Mouse (Mus musculus): ENCODE data around the gene Tescl. TPM values are rescaled to one million over a fixed set of nuclear protein-coding genes. Genes with fewer than 3 reads are reported as not detected.

The Tescl gene
- total RNA-seq (2021) = under 1 TPM in 1 of 2 experiments, not detected in 1; 0.46 TPM

DNA sequence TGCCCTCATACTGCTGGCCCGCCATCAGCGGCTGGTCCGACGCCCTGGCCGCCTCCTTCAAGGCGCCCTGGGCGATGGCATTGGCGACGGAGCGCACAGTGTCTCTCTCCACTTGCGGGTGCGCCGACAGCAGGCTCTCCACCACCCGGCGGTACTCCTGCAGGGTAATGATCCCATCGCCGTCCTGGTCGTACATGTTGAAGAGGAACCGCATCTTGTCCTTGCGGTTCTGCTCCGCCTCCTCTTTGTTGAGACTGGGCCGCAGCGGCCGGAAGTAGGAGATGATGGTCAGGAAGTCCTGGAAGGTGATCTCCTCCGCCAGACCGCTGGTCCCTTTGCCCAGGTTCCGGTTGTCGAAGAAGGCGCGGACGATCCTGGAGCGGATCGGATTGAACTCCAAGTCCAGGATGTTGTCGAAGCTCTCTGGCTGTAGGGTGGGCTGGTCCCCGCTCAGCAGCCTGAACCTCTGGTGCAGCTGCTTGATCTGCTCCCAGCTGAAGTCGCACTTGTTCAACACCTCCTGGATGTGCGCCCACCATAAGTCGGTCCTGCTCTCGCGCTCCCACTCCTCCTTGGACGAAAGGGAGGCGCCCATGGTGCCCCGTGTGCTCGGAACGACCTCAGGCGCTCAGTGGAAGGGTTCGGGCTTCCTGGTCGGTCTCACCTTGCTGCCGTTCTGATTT, at the start of gene Tescl:
TSS of gene Tescl (minus strand) at position 633 of the 683 bp plus-strand sequence.
- peak; percentile 19 for DNase-seq

DNA sequence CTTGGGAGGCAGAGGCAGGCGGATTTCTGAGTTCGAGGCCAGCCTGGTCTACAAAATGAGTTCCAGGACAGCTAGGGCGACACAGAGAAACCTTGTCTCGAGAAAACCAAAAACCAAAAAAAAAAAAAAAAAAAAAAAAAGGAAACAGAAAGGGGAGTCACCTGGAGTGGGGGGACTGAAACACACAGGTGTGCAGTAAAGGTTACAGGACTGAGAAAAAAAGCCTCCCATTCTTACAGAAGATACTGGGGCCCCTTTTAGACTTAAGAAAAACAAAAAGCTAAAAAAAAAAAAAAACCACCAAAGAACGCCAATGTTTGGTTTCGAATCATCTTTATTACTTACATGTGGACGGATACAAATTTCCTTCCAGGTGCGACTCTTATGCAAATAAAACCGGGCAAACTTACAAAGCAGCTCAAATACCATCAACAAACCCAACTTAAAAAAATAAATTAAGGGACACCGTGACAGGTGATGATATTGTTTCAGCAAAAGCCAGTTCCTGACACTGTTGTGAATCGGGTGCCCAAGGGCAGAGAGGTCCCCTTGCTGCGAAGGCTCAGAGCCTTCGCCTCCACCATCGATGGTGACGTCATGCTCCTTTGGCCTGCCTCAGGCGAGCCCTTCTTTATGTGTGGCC, 49.1 kb upstream of the Tescl start:
- intact Hi-C loops (cut with DNase I) = loop anchor here (5.0 kb wide), 1 partner anchor 46 kb away; no protein-coding TSS in a partner anchor

More for the DNA sequence above, at the start of gene Tescl:
- intact Hi-C loops (cut with DNase I) = no loop called here

DNA sequence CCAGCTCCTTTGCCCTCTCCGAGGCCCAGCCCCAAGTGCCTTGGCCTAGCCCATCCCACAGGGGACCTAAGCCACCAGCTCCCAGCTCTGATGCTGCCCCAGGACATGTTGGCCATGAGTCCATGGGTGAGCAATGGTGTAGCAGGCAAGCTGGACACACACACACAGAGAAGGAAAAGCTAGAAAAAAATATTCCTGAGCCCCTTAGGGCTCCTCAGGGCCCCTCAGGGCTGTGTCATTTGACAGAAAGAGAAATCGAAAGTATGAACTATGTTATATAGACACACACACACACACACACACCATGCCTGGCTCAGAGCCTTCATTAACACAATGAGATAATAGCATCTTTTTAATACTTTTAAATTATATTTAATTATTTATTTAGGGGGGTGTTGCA, 46.6 kb upstream of the Tescl start:
- no peak for DNase-seq
- intact Hi-C loops (cut with DNase I) = loop anchor here (5.0 kb wide), 1 partner anchor 43 kb away; no protein-coding TSS in a partner anchor

More for the DNA sequence above, 49.1 kb upstream of the Tescl start:
- DNase-seq = no peak

DNA sequence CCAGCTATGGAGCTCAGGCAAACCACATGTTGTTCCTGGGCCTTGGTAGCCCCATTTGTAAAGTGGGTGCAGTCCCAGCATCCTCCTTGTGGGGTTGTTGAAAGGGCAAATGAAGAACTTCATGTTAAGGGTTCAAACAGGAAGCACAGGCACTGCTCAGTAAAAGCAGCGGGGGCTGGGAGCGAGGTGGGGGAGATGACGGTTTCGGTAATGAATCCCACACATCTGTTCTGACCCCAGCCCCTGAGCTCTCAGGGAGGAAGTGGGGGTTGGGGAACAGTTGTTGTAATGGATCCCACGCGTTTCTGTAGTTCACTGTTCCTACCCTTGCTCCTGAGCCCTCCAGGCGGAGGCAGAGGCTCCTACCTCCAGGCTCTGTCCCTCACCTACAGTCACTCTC, 46.2 kb upstream of the Tescl start:
- intact Hi-C loops (cut with DNase I) = loop anchor here (5.0 kb wide), 1 partner anchor 43 kb away; no protein-coding TSS in a partner anchor
- no peak for DNase-seq

DNA sequence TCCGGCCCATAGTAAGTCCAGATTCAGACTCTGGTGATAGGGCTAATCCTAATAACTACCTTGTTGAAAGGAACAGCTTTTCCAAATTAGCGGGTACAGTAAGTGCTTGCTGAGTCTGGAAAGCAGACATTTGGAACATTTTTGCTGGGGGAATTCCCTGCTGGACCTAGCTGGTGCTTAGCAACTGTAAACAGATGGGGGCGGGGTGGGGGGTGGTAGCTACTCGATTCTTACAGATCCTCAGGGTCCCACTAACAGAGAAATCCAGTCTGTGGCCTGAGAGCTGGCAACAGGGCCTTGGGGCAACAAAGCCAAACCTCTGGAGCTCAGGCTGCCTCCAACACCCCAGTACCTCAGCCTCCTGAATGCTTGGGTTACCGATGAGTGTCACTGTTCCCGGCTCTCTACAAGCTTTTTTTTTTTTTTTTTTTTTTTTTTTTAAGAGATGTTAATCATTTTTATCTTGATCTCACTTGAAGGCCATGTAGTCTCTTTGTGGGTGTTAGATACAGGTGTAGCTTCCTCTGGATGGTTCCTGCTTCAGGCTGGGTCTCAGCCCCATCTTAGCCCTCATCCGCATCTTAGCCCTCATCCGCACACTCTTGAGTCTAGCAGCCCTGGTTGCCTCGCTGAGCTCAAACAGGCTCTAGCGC, 44.4 kb upstream of the Tescl start:
- no peak for DNase-seq
- intact Hi-C loops (cut with DNase I) = no loop called here

DNA sequence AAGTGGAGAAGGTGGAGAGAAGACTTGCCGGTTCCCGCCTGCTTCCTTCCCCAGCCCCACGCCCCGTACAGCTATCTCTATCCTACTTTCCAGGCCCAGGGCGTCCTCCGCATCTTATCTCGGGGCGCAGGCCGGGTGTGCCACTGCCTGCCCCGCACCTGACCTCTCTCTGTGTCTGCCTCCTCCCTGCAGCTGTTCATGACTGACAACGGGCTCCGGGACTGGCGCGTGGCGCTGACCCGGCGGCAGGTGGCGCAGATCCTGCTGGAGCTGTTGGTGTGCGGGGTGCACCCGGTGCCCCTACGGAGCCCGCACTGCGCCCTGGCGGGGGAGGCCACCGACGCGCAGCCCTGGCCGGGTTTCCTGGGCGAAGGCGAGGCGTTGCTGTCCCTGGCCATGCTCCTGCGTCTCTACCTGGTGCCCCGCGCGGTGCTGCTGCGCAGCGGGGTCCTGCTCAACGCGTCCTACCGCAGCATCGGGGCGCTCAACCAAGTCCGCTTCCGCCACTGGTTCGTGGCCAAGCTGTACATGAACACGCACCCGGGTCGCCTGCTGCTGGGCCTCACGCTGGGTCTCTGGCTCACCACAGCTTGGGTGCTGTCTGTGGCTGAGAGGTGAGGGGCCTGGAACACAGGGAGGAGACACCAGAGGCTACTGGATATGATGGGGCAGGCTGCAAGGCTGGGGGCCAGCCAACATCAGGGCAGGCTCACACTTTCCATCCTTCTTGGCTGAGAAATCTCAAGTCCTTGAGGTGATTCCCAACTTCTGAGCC, 43.5 kb upstream of the Tescl start:
- DNase-seq = no peak
- intact Hi-C loops (cut with DNase I) = no loop called here

DNA sequence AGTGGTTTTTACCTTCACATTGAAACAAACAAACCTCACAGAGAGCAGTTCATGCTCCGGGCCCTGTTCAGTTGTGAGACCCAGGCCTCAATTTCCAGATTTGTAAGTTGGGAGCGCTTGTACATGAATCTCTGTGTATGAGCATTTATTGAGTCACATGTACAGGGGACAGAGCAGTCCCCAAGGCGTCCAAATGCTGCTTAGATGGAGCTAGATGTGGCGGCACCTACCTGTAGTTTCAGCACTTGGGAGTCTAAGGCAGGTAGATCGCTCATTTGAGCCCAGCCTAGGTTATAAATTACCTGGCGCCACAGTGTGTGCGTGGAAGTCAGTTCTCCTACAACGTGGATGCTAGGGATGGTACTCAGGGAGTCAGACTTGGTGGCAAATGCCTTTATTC, 42.7 kb upstream of the Tescl start:
- intact Hi-C loops (cut with DNase I) = no loop called here

DNA sequence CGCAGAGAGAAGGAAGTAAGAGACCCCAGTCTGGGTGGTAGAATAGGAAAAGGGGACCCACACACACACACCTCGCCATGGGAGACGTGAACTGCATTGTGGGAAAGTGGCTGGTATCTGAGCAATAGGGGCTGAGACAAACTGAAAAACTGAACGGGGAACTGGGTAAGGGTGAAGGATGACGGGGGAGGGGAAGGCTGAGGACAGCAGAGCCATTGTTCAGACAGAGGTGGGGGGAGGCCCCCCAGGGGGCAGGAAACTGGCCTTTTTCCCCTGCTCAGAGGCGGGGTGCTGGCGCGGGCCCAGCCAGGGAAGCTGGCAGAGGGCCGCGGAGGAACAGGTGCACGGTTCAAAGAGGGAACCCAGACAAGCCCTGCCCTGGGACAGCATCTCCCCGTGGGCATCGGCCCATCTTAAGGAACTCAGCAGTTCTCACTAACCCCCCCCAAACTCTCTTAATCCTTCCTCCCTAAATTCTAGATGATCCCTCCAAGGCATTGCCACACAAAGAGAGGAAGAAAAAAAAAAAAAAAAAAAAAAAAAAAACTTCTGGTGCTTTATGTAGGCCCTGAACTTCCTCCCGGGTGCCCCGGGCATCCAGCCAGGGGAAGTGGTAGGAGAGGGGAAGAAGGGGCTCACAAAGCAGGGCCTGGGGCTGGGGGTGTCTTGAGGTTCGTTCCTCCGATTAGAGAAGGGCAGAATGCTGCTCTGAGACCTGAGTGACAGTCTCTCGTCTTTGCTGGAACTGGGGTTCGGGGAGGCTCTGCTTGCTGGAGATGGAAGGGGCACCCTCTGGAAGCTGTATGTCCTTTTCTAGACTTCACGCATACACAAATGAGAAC, 40.0 kb upstream of the Tescl start:
- intact Hi-C loops (cut with DNase I) = no loop called here
- peak; percentile 66 for DNase-seq

More for the DNA sequence above, 42.7 kb upstream of the Tescl start:
- DNase-seq = no peak

DNA sequence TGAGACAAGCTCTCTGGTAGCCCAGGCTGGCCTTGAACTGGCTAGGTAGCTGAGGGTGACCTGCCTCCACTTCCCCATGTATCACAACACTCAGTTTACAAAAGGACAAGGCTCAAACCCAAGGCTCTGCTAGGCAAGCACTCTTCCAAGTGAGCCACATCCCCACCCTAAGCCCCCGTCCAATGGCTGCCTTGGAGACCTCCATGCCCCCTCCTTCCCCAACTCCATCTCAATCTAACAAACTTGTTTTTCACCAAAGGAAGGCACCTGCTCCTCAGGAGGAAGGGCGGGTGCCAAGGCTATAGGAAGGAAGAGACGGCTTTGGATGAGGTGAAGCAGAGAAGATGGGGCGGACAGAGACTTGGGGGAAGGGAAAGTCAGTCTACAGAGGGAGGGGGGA, 39.0 kb upstream of the Tescl start:
- intact Hi-C loops (cut with DNase I) = no loop called here
- no peak for DNase-seq

DNA sequence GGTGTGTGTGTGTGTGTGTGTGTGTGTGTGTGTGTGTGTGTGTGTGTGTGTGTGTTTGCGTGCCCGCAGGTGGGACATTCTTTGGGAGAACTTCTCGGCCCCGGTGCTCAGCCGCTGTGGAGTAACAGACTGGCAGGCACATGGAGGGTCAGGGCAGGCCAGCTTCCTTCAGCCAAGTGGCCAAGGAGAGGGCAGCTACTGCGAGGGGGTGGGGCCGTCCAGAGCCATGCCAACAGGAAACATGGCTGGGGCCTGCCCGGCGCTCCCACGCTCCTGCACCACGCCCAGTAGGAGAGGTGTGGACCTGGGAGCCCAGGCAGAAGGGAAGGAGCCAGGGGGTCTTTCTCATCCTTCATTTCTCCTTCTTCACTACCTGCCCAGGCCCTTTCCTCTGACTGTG, 38.6 kb upstream of the Tescl start:
- intact Hi-C loops (cut with DNase I) = no loop called here
- no peak for DNase-seq

DNA sequence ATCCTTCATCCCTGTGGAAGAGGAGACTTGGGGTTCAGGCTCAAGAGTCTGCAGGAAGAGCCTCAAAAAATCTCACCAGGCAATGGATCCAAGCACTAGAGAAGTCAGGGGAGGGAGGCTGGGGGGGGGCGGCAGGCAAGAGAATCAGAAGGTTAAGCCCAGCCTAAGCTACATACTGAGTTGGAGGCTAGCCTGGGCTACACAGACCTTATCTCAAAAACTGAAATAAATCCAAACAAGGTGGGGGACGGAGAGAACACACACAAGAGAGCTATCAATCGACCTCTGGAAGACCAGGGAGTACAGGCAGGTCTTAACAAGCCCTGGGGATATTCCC, 38.0 kb upstream of the Tescl start:
- intact Hi-C loops (cut with DNase I) = no loop called here
- no peak for DNase-seq

DNA sequence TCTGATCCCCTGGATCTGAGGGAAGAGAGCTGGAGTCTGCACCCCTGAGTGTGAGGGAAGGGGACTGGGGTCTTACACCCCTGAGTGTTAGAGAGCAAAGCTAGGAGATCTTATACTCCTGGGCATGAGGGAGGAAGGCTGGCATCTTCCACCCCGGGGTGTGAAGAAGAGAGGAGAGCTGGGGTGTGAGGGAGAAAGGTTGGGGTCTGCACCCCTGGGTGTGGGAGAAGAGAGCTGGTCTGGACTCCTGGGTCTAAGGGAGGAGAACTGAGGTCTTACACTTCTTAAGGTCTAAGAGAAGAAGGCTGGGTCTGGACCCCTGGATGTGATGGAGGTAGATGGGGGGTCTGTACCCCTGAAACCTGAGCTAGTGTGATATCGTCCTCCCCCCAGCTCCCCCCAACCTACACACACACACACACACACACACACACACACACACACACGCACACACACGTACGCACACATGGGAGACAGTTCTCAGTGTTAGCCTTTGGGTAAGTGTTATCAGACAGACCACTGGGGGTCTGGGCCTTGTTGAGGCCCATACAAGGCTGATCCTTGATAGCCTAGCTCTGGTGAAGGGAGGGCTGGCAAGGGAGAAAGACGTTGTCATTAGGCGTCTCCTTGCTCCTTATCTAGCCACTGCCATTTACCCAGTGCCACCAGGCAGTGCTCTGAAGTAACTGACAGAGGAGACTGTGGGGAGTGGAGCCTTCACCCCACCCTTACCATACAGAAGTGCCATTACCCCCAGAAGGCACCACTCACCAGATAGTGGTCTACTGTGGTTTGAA, 37.5 kb upstream of the Tescl start:
- intact Hi-C loops (cut with DNase I) = no loop called here
- DNase-seq = no peak

DNA sequence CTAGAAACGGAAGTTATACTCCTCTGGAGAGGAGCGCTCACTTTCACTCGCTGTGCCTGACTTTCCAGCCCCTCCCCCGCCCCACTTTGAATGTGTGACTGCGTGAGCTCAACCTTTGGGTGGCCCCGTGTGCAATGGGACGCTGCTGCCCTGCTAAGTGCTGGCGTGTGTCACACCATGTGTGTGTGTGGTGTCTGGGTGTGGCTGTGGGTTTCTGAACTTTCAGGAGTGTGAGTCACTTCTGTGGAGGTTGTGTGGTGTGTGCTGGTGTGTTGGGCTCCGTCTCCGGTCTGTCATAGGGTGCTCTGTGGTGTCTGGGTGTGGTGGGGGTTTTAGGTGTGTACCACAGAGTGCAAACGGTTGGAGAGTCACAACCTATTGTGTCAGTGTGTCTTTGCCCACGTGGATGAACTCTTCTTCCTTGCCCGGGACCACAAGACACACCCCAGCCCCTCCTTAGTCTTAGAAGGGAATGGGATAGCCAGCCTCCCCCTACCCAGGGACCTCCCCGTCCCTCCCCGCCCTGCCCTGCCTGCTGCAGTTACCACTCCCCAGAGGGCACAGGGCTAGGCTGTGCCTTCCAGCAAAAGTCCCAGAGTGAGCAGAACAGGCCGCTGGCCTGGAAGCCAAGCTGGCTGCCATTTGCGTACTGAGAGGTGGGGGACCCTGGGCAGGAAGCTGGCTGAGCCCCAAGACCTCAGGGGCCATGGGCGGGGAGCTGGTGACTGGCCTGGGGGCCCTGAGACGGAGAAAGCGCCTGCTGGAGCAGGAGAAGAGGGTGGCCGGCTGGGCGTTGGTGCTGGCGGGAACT, 36.2 kb upstream of the Tescl start, which contains the start of gene Kcnn4:
TSS of gene Kcnn4 (plus strand) at position 533 of the 811 bp plus-strand sequence.
- DNase-seq = no peak
- intact Hi-C loops (cut with DNase I) = no loop called here

DNA sequence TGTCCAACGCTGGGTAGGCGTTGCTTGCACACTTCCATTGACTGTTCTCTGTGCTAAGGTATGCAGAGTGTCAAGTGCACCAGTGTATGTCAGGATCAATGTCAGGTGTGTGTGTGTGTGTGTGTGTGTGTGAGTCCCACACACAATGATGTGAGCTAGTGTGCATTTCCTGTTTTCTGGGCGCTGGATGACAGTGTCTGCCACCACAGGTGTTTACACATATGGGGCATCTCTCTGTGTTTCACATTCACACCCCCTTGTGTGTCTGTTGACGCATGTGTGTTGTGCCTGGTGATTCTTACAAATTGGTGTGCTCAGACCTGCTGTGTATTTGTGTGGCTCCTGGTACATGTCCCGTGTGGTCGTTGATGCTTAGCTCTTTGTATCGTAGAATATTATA, 35.2 kb upstream of the Tescl start:
- intact Hi-C loops (cut with DNase I) = no loop called here
- no peak for DNase-seq

DNA sequence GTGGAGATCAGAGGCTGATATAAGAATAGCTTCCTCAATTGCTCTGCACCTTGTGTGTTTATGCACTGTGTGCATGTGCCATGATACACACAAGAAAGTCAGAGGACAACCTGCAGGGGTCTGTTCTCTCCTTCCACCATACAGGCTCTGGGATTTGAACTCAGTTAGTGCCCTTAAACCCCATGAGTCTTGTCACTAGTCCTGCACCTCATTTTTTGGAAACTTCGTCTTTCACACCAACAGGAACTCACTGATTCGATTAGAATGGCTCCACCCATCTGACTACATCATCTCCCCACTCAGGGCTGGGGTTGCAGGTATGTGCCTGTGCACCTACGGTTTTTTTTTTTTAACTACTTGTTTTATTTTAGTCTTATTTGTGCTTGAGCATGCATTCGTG, 34.5 kb upstream of the Tescl start:
- no peak for DNase-seq
- intact Hi-C loops (cut with DNase I) = no loop called here

DNA sequence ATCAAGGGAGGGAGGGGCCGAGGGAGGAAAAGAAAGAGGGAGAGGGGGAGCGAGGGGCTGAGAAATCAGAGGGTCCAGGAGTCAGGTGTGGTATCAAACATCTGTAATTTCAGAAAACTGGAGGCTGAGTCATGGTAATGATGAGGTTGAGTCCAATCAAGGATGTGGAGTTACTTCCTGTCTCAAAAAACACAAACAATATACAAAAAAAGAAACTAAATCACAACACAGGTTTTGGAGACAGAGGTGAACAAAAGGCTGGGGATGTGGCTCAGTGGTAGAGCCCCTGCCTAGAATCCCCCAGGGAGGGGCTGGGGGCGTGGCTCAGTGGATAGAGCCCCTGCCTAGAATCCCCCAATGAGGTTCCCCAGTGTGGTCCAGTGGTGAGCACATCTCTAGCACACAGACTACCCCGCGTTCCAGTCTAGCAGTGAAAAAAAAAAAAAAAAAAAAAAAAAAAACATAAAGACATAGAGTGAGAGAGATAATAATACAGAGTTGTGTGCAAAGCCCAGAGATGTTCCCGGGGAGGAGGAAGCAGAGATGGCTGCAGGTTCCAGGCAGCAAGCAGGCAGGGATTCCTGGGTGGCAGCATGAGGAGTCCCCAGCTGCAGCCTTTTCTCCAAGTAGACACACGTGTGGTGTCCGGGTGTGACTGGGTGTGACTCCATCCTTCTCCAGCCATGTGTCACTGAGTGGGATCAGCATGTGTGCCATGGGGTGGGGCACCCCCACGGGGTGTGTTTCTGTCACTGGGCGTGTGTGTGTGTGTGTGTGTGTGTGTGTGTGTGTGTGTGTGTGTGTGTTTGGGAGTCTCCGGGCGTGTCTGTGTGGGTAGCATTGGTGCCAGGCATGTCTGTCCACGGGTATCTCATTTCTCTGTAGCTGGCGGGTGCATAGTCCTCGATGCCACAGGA, 33.2 kb upstream of the Tescl start:
- intact Hi-C loops (cut with DNase I) = no loop called here
- no peak for DNase-seq

DNA sequence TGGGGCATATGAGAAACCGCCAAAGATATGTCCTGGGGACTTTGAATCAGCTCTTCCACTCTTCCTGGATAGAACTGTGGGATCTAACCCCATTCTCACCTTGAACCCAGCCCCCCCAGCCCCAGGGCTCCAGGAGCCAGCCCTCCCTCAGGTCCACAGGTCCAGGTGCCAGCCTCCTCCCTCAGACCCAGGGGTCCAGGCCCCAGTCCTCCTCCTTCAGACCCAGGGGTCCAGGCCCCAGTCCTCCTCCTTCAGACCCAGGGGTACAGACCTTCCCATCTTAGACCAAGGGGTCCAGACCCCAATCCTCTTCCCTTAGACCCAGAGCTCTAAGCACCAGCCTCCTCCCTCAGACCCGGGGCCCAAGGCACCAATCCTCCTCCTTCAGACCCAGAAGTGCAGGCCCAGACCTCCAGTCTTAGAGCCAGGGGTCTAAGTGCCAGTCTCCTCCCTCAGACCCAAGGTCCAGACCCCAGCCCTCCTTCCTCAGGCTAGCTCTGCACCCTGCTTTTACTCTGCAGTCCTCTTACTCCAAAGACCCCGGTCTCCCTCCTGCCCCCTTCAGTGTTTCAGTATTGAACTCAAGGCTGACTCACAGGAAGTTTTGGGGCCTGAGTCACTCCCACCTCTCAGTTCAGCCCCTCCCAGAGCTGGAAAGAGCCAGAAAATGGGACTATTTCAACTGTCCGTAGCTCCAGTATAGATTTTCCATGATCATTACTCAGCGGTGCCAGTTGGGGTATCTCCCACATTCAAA, 31.7 kb upstream of the Tescl start:
- DNase-seq = no peak
- intact Hi-C loops (cut with DNase I) = no loop called here

Measured in left cerebral cortex, postnatal 4 days (tissue).